Mouse (Mus musculus): Measurements from ENCODE around the gene Eme1. TPM values are rescaled to one million over a fixed set of nuclear protein-coding genes. Genes with fewer than 3 reads are reported as not detected.

The Eme1 gene
- polyA plus RNA-seq, 1 experiment from 2014 or later = 27.8 TPM

- peak; percentile 95 for ATAC-seq (ENCODE audit: low FRiP score, low TSS enrichment)
- H3K4me2 ChIP-seq (replicated peaks; ENCODE audit: low read depth, low read length) = peak within 1 kb of the TSS; percentile 71
- peak within 1 kb of the TSS; percentile 52 for H3K27ac ChIP-seq (ENCODE audit: low read length)
- H3K4me1 ChIP-seq (ENCODE audit: insufficient read depth, low read length) = peaks cover 22% of the 10 kb centered on the region
- H3K36me3 ChIP-seq (ENCODE audit: insufficient read depth, low read length) = no peaks in the 10 kb centered on the region
- no peaks in the 10 kb centered on the region for H3K9me3 ChIP-seq (ENCODE audit: low read length)
- H3K27me3 ChIP-seq (ENCODE audit: insufficient read depth, low read length) = no peaks in the 10 kb centered on the region
- peak within 1 kb of the TSS; percentile 76 for H3K9ac ChIP-seq (replicated peaks; ENCODE audit: low read length)
- WGBS = under 1% methylated on average over 38 of the region's 52 CpGs
- H3K4me3 ChIP-seq (ENCODE audit: low read length) = peak within 1 kb of the TSS; percentile 62
These were observed 52.2 kb downstream of the Eme1 start, which contains the start of gene Acsf2 for GRCm38 (mm10) chr11:94601321-94602281. Gene Acsf2, minus strand, starts transcription at chr11:94601871.

GRCm38 (mm10) chr11:94600447-94600846 lies 53.3 kb downstream of the Eme1 start:
- H3K9me3 ChIP-seq (ENCODE audit: low read length) = no peaks in the 10 kb centered on the region
- H3K27ac ChIP-seq (ENCODE audit: low read length) = no peak overlapping the region
- ATAC-seq (ENCODE audit: low FRiP score, low TSS enrichment) = no peak

GRCm38 (mm10) chr11:94598437-94599120 lies 55.2 kb downstream of the Eme1 start:
- H3K9ac ChIP-seq (replicated peaks; ENCODE audit: low read length) = no peak overlapping the region
- H3K4me1 ChIP-seq (ENCODE audit: insufficient read depth, low read length) = peaks cover 22% of the 10 kb centered on the region
- H3K27me3 ChIP-seq (ENCODE audit: insufficient read depth, low read length) = no peaks in the 10 kb centered on the region
- no peak overlapping the region for H3K4me3 ChIP-seq (ENCODE audit: low read length)
- H3K36me3 ChIP-seq (ENCODE audit: insufficient read depth, low read length) = no peaks in the 10 kb centered on the region
- no peak overlapping the region for H3K27ac ChIP-seq (ENCODE audit: low read length)
- H3K9me3 ChIP-seq (ENCODE audit: low read length) = no peaks in the 10 kb centered on the region
- no peak overlapping the region for H3K4me2 ChIP-seq (replicated peaks; ENCODE audit: low read depth, low read length)
- 46% methylated on average over 6 of the region's 6 CpGs for WGBS
- ATAC-seq (ENCODE audit: low FRiP score, low TSS enrichment) = no peak

More at GRCm38 (mm10) chr11:94600447-94600846, 53.3 kb downstream of the Eme1 start:
- H3K4me1 ChIP-seq (ENCODE audit: insufficient read depth, low read length) = peaks cover 22% of the 10 kb centered on the region
- H3K36me3 ChIP-seq (ENCODE audit: insufficient read depth, low read length) = no peaks in the 10 kb centered on the region
- no peaks in the 10 kb centered on the region for H3K27me3 ChIP-seq (ENCODE audit: insufficient read depth, low read length)
- H3K4me3 ChIP-seq (ENCODE audit: low read length) = peak overlapping the region; percentile 62
- 0 out of 2 replicates have a peak overlapping the region, but pooled peaks have one; percentile 35 for H3K9ac ChIP-seq (replicated peaks; ENCODE audit: low read length)
- H3K4me2 ChIP-seq (replicated peaks; ENCODE audit: low read depth, low read length) = peak overlapping the region; percentile 71; the same call in 1 of the 2 replicates
- WGBS = 90% methylated on average over 7 of the region's 7 CpGs

GRCm38 (mm10) chr11:94597319-94597718 lies 56.4 kb downstream of the Eme1 start:
- 66% methylated on average over 4 of the region's 4 CpGs for WGBS
- H3K9me3 ChIP-seq (ENCODE audit: low read length) = no peaks in the 10 kb centered on the region

DNA sequence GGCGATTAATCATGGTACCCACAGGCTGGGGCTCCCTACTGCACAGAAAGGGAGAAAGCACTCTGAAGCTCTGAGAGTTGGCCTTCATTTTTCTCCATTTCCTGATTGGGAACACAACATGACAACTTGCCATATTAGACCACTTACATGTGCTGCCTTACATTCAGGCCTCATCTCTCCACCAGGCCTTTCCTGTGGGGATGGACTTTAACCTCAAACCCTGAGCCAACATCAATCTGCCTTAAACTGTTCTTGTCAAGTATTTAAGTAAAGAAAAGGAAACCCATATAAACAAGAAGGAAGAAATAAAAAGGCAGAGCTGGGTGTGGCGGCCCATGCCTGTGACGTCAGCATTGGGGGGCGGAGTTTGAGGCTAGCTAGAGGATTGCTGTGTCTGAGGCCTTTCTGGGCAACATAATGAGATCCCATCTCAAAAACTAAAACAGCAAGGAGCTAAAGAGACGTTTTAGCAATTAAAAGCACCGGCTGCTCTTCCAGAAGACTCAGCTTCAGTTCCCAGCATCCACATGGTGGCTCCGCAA lies 57.4 kb downstream of the Eme1 start:
- Histone ChIP-seq H3K4me3 (ENCODE audit: low read length) (no peak overlapping the region), H3K9ac (replicated peaks; ENCODE audit: low read length) (no peak overlapping the region), H3K36me3 (ENCODE audit: insufficient read depth, low read length) (no peaks in the 10 kb centered on the region), H3K4me2 (replicated peaks; ENCODE audit: low read depth, low read length) (no peak overlapping the region), H3K27ac (ENCODE audit: low read length) (no peak overlapping the region), H3K27me3 (ENCODE audit: insufficient read depth, low read length) (no peaks in the 10 kb centered on the region), H3K4me1 (ENCODE audit: insufficient read depth, low read length) (peaks cover 21% of the 10 kb centered on the region), H3K9me3 (ENCODE audit: low read length) (no peaks in the 10 kb centered on the region)
- WGBS = 69% methylated on average over 7 of the region's 7 CpGs
- ATAC-seq (ENCODE audit: low FRiP score, low TSS enrichment) = no peak

More at GRCm38 (mm10) chr11:94597319-94597718, 56.4 kb downstream of the Eme1 start:
- H3K9ac ChIP-seq (replicated peaks; ENCODE audit: low read length) = no peak overlapping the region
- no peak overlapping the region for H3K4me2 ChIP-seq (replicated peaks; ENCODE audit: low read depth, low read length)
- no peaks in the 10 kb centered on the region for H3K27me3 ChIP-seq (ENCODE audit: insufficient read depth, low read length)
- no peak for ATAC-seq (ENCODE audit: low FRiP score, low TSS enrichment)
- no peak overlapping the region for H3K4me3 ChIP-seq (ENCODE audit: low read length)
- H3K27ac ChIP-seq (ENCODE audit: low read length) = no peak overlapping the region
- no peaks in the 10 kb centered on the region for H3K36me3 ChIP-seq (ENCODE audit: insufficient read depth, low read length)
- H3K4me1 ChIP-seq (ENCODE audit: insufficient read depth, low read length) = peaks cover 18% of the 10 kb centered on the region

Other genes starting within 250 kb of the Eme1 start
- gene Cacna1g, start 179.8 kb downstream of the Eme1 start, polyA plus RNA-seq (2015; fragmentation: Nextera tagmentation; extraction: Ambion mirVana) = 10.2 and 10.3 TPM in 2 replicates
- 0.19 and 0.37 TPM in 2 replicates for gene Spata20, start 167.8 kb downstream of the Eme1 start, polyA plus RNA-seq (2015; fragmentation: Nextera tagmentation; extraction: Ambion mirVana)
- gene Epn3, start 154.0 kb downstream of the Eme1 start, polyA plus RNA-seq (2015; fragmentation: Nextera tagmentation; extraction: Ambion mirVana) = 23.4 and 28.2 TPM in 2 replicates
- gene Mycbpap, start 132.2 kb downstream of the Eme1 start, polyA plus RNA-seq (2015; fragmentation: Nextera tagmentation; extraction: Ambion mirVana) = 4.3 and 5.1 TPM in 2 replicates
- gene Rsad1, start 104.7 kb downstream of the Eme1 start, polyA plus RNA-seq (2015; fragmentation: Nextera tagmentation; extraction: Ambion mirVana) = 4.3 and 6.1 TPM in 2 replicates
- gene Chad, start 88.9 kb downstream of the Eme1 start, polyA plus RNA-seq (2015; fragmentation: Nextera tagmentation; extraction: Ambion mirVana) = 0.58 and 0.64 TPM in 2 replicates
- gene Acsf2, start 52.1 kb downstream of the Eme1 start, polyA plus RNA-seq (2015; fragmentation: Nextera tagmentation; extraction: Ambion mirVana) = 7.9 and 9.1 TPM in 2 replicates
- gene Lrrc59, start 24.2 kb downstream of the Eme1 start, polyA plus RNA-seq (2015; fragmentation: Nextera tagmentation; extraction: Ambion mirVana) = 211 and 218 TPM in 2 replicates
- 141 and 148 TPM in 2 replicates for gene Mrpl27, start 197 bp downstream of the Eme1 start, polyA plus RNA-seq (2015; fragmentation: Nextera tagmentation; extraction: Ambion mirVana)
- 20.2 and 22.9 TPM in 2 replicates for gene Xylt2, start 23.6 kb upstream of the Eme1 start, polyA plus RNA-seq (2015; fragmentation: Nextera tagmentation; extraction: Ambion mirVana)
- gene Gm11541, start 50.5 kb upstream of the Eme1 start, polyA plus RNA-seq (2015; fragmentation: Nextera tagmentation; extraction: Ambion mirVana) = 0.91 and 1.2 TPM in 2 replicates
- gene Cdc34b, start 87.8 kb upstream of the Eme1 start, polyA plus RNA-seq (2015; fragmentation: Nextera tagmentation; extraction: Ambion mirVana) = 0.39 and 0.40 TPM in 2 replicates
- not detected in 2 replicates for gene Tmem92, start 128.7 kb upstream of the Eme1 start, polyA plus RNA-seq (2015; fragmentation: Nextera tagmentation; extraction: Ambion mirVana)

All from kidney, embryonic 16.5 days (tissue).